Mouse (Mus musculus) CD4-positive, CD25-positive, alpha-beta regulatory T cell, adult 4 months (primary cell): ENCODE measurements around the gene Arid3a. TPM values are rescaled to one million over a fixed set of nuclear protein-coding genes. Genes with fewer than 3 reads are reported as not detected.
"Not testable (repeated sequence)": the region's sequence is repeated elsewhere in the genome, so short reads cannot be mapped to it uniquely, and the experiment has no call there.

Experiments used
- ATAC-seq: one replicate; pipeline ENCODE4 v1.8.0; 2017
- polyA plus RNA-seq, 2 experiments: library from polyadenylated mRNA; unstranded; fragments of 100-300 nt; shearing (Covaris generic); gene quantifications; one replicate each; pipeline ENCODE4 v1.2.1; 2017

Gene Arid3a
- polyA plus RNA-seq, 2 experiments from 2014 or later: 2.7 to 3.3 TPM

DNA sequence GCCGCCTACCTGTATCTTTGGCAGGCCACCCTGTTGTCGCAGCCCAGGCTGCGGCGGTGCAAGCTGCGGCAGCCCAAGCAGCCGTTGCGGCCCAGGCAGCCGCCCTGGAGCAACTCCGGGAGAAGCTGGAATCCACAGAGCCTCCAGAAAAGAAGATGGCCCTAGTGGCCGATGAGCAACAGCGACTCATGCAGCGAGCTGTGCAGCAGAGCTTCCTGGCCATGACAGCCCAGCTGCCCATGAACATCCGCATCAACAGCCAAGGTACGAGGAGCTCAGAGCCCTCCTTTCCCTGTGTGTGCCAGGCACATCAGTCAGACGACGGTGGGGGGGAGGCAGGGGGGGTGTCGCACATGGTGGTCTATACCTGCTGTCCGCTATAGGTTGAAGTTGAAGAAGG is 23.8 kb downstream of the Arid3a start:
- ATAC-seq: no peak

DNA sequence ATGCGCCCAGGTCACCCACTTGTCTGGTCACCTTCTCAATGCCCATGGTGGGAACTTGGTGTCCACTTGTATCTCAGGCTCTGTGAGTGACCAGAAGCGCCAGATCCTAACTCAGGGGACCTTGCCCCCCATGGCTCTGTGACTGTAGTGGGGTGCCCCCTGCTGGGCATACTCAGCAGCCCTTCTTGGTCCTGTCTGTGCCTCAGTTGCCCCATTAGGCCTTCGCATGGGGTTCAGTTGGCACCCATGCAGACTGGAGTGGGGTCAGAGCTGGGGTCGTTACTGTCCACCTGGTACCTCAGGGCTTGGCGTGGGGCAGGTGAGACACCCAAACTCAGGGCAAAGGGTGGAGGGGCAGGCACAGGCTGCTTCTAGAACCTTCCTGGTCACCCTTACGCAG is 27.1 kb downstream of the Arid3a start:
- no peak for ATAC-seq

DNA sequence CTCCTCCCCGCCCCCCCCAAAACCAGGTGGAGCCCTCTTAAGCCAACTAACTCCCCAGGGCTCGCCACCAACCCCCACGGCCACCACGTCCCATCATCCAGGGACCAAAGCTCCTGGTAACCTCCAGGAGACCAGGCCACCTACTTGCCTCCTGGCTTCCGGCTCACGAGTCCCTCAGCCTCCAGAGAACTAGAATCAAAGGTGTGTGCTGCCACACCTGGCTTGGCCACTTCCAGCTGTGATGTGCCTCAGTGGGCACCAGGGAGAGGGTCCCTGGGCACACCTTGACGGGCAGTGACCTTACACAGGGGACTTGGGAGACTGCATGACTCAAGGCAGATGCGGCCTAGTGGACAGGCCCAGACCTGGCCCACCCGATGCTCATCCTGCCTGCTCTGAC is 28.8 kb downstream of the Arid3a start:
- no peak for ATAC-seq

- no peak for ATAC-seq
Observed at GRCm38 (mm10) chr10:79956643-79957154, 29.9 kb downstream of the Arid3a start.

DNA sequence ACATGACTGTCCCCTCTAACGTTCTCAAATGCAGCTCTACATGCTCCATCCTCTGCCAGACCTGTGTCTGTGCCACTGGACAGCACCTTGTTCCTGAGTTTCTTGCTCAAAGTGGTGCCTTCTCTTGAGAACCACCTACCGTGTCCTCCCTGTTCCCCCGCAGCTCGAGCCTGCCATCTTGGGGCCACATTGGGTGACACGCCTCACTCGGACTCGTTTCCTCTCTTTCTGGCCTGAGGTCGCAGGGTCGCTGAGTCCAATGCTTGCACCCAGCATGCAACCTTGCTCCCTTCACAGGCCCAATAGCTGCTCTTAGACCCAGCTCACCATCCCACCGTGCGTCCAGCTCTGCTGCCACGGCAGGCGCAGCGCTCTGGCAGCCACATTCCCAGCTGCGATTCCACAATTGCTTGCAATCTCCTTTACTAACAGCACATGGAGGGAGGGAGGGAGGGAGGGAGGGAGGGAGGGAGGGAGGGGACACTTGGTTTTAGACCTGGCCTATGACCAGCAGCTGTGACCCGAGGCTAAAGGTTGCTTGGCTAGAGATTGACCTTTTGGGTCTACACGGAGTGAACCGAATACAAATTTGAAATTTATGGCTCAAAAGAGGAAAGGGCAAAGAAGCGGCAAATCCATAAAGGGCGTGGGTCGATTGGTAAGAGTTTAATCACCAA is 31.4 kb downstream of the Arid3a start:
- ATAC-seq: peak; percentile 18

GRCm38 (mm10) chr10:79959412-79959811 is 32.6 kb downstream of the Arid3a start:
- not testable (repeated sequence) for ATAC-seq

- peak; percentile 94 for ATAC-seq
Observed at GRCm38 (mm10) chr10:79959847-79960601, 33.2 kb downstream of the Arid3a start, which contains the start of gene Wdr18. Wdr18 (plus strand) TSS chr10:79960152.

DNA sequence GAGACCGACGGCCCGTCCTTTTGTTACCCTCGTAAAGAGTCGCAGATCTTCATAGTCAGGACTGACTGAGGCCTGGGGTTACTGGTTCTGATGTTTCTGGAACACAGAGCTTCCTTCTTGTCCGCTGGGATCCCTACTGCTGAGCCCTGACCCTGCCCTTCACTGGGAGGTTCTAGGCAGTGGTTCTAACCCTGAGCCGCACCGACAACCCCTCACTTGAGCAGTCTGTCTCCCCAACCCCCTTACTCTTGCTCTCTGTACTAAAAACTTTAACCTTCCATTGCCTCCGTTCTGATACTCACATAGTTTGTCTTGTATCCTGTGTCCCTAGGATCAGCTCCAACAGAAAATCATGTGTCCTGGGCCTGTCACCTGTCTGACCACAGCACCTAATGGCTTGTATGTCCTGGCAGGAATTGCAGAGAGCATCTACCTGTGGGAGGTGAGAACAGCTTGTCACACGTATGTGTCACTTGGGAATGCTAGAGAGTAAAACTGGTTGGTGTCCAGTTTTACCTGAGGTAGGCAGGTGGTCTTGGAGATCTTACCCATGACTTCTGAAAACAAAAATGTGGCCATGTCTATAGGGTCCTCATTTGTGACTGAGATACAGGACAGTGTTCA is 33.9 kb downstream of the Arid3a start:
- no peak for ATAC-seq

DNA sequence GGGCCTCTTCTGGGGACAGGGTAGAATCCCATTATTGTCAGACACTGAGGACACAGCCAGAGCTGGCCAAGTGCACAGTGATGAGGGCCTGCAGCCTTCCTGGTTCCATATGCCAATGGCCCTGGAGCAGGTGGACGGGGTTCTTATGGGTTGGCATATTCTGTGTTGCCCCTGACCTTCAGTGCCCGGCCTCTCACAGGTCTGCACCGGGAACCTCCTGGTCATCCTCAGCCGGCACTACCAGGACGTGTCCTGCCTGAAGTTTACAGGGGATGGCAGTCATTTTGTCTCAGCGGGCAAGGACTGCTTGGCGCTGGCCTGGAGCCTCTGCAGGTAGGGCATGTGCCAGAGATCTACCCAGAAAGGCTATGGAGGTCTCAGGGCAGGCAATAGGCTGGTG is 37.9 kb downstream of the Arid3a start:
- ATAC-seq: no peak

DNA sequence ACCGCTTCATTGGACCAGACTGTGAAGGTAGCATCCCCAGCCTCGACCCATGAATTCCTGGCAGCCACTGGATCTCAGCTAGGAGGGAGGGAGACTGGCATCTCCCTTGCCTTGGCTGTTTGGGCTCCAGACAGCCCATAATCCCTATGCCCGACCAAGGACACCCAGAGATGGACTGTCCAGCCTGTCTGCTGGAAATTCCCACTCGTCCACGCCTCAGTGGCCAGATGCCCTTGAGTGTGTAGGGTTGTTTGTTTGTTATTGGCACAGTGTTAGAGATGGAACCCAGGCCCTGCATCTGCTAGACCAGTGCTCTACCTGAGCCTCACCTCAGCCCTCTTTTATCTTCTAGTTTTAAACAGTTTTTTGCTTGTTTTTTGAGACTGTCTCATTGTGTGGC is 38.5 kb downstream of the Arid3a start:
- no peak for ATAC-seq

DNA sequence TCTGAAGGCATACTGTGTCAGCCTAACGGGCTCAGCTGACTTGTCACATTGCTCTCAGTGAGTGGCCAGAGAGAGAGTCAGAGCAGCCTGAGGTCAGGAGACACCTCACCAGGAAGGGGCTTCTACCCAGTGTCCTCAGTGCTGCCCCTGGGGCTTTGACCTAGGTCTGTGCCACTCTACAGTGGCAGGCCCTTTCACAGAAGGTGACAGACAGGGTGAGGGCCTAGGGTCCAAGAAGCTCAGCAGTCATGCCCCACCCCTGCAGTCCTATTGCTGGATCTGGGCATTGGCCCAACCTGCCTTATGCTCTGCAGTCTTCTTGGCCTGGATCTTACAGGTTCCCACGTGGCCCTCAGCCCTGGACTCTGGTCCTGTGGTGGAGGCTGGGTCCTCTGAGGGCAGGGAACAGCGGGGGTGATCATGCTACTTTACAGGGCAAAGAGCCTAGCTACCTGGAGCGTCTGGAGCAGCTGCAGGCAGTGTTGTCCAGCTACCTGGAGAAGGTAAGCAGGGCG is 40.1 kb downstream of the Arid3a start:
- ATAC-seq: no peak

GRCm38 (mm10) chr10:79968181-79968580 is 41.3 kb downstream of the Arid3a start:
- no peak for ATAC-seq

- no peak for ATAC-seq
Observed at GRCm38 (mm10) chr10:79969124-79969568, 42.3 kb downstream of the Arid3a start.

- ATAC-seq: no peak
Observed at GRCm38 (mm10) chr10:79970415-79971182, 43.8 kb downstream of the Arid3a start, which contains the start of gene Grin3b. Grin3b (plus strand) TSS chr10:79970715.

DNA sequence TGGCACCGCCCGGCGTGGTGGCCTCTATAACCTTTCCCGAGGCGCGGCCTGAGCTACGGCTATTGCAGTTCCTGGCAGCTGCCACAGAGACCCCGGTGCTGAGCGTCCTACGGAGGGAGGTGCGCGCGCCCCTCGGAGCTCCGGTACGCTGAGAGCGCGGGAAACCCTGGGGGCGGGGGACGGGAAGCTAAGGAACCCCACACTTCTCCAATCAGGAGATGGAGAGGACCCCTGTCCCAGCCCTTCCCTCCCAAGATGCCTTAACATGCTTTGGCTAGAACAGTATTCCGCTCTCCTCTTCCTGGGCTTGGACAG is 44.3 kb downstream of the Arid3a start:
- ATAC-seq: no peak

DNA sequence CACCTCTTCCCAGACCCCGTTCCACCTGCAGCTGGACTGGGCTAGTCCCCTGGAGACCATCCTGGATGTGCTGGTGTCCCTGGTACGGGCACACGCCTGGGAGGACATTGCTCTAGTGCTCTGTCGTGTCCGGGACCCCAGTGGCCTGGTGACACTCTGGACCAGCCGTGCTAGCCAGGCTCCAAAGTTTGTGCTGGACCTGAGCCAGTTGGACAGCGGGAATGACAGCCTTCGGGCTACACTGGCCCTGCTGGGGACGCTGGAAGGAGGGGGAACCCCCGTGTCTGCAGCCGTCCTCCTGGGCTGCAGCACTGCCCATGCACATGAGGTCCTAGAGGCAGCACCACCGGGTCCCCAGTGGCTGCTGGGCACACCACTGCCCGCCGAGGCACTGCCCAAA is 46.0 kb downstream of the Arid3a start:
- no peak for ATAC-seq

- no peak for ATAC-seq
Observed at GRCm38 (mm10) chr10:79974087-79974486, 47.2 kb downstream of the Arid3a start.

DNA sequence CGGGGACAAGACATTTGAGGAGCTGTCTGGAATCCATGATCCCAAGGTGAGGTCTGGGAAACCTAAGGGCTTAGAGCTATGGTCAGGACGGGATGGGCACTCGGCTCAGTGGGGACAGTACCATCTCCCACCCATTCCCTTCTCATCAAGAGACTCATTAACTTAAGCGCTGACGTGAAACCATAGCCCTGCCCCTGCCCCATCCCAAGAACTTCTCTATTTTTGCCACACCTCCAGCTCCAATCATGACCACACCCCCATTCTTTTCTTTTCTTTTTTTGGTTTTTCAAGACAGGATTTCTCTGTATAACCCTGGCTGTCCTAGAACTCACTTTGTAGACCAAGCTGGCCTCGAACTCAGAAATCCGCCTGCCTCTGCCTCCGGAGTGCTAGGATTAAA is 47.8 kb downstream of the Arid3a start:
- ATAC-seq: no peak

DNA sequence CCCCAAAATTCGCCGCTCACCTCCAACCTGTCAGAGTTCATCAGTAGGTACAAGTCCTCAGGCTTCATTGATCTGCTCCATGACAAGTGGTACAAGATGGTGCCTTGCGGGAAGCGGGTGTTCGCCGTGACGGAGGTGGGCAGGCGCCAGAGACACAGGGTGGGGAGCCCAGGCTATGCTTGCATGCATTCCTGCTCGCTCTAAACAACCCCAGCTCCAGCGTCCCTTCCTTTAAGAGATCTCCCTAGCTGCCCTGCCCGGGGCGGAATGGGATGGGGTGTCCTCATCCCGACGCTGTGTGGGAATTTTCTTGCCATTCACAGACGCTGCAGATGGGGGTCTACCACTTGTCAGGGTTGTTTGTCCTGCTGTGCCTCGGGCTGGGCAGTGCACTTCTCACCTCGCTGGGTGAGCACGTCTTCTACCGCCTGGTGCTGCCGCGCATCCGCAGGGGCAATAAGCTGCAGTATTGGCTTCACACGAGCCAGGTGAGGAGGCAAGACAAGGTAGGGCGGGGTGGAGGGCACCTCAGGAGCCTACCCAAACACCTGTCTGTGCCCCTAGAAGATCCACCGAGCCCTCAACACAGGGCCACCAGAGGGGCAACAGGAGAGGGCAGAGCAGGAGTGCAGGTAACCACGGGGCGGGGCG is 49.4 kb downstream of the Arid3a start:
- no peak for ATAC-seq

DNA sequence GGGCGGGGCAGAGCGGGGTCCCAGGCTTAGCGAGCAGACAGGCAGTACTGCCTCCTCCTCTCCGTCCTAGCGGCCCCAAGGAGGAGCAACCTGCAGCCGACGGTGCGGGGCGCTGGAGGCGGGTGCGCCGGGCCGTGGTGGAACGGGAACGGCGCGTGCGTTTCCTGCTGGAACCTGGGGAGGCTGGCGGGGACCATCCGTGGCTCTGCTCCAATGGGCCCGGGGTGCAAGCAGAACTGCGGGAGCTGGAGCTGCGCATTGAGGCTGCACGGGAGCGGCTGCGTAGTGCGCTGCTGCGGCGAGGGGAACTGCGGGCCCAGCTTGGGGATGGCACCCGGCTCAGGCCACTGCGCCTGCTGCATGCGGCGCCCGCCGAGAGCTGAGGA is 49.9 kb downstream of the Arid3a start:
- ATAC-seq: no peak

DNA sequence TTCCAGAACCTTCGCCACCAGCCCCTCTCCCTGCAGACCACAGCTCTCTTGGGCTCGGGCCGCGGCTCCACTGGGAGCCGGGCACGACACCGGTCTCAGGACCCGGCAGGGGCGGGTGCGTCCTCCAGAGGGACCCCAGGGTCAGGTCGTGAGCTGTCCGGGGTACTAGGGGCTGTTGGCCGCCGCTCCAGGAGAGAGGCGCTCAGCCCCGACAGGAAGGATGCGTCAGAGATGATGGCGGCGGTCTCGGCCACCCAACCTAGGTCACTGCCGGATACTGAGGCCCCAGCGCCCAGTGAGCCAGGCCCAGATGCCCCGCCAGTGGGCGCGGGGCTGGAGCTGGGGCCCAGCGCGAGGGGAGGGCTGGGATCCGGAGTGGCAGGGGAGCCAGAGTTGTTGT is 50.5 kb downstream of the Arid3a start:
- ATAC-seq: no peak

GRCm38 (mm10) chr10:79978061-79978460 is 51.2 kb downstream of the Arid3a start:
- no peak for ATAC-seq
